Mouse (Mus musculus): ENCODE data around the gene Psmc3.

DNA sequence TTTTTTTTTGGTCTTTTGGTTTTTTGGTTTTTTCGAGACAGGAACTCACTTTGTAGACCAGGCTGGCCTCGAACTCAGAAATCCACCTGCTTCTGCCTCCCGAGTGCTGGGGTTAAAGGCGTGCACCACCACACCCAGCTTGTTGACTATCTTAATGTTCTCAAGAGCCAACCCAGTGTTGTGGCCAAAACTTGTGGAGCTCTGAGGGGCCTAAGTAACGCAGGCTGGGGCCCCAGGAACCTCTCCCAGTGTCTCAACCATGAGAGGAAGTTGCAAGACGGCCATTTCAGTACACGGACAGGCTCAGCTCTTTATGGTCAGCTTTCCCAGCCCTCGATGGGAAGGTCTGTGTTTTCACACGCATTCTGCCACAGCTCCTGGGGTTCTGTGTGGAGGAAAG lies 35.2 kb downstream of the Psmc3 start:
- TF ChIP-seq CTCF (IDR thresholded peaks at IDR 0.05; ENCODE audit: control insufficient read depth, insufficient read depth, low read length) = no peak
- no peak for TF ChIP-seq POLR2A (IDR thresholded peaks at IDR 0.05; ENCODE audit: borderline replicate concordance, control insufficient read depth, low read depth, low read length)

Data from bone marrow, adult 2 months (tissue).